ENCODE assay signal across 8 mouse cellular contexts in the genomic region with DNA sequence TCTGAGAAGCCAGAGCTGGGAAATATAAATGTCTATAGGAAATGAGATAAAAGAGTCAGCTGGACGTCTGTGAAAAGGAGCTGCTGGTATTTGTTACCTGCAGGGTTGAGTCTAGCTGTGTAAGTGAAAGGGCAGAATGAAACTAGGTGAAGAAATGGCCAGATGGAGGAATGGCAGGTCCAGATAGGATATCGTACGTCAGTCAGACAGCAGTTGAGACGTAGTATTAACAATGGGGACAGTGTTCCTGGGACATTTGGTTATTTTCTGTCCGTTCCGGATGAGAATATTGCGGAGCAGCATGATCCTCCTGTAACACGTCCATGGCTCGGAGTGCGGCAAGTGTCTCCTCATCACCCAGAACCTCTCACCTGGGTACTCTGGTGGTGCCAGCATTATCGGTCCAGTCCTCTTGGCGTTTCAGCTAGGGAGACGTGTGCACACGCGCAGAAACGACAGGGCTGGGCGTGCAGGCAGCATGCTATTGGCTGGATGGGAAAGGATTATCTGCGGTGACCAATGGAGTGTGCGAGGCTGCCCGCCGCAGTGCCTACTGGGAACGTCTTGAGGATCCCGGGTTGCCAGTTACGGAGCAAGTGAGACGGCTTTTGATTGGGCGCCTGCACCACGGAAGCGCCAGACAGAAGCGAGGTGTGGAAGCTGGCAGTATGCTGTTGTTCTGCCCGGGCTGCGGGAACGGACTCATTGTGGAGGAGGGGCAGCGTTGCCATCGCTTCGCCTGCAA. TPM values are rescaled to one million over a fixed set of nuclear protein-coding genes. Genes with fewer than 3 reads are reported as not detected.
DNase-seq lines count a peak whose midpoint lies in the region; ATAC-seq lines count a peak whose summit lies in the region.

A gene (plus strand): TSS at position 547 of the 745 bp plus-strand sequence.

- peak; percentile 100 for ATAC-seq in hindbrain, embryonic 15.5 days (ENCODE audit: low FRiP score, low read depth)

- under 1% methylated on average over 35 of the region's 35 CpGs for WGBS in hindbrain, embryonic 15.5 days

- H3K4me3 ChIP-seq in hindbrain, embryonic 15.5 days: peak within 1 kb of the TSS; percentile 78

- H3K9ac ChIP-seq in hindbrain, embryonic 15.5 days: peak within 1 kb of the TSS; percentile 69

- peak; percentile 95 for DNase-seq in T-cell, adult 2 months (ENCODE audit: low spot score)
- peak; percentile 94 to 95 for DNase-seq in cerebellum, postnatal 36 days
- peak; percentile 96 to 98 for DNase-seq in frontal cortex, postnatal 36 days (ENCODE audit: low spot score in 2 of 2)
- DNase-seq in left cerebral cortex, adult 11 months (ENCODE audit: low spot score): peak; percentile 95
- peak; percentile 94 to 96 for DNase-seq in lung, postnatal 4 days
- DNase-seq in retina, postnatal 7 days (ENCODE audit: low read depth, low spot score): peak; percentile 91
- peak; percentile 78 for DNase-seq in urinary bladder, adult 2 months (ENCODE audit: low spot score)

- H3K9me3 ChIP-seq in hindbrain, embryonic 15.5 days: no peaks in the 10 kb centered on the region

- peak within 1 kb of the TSS; percentile 84 for H3K4me2 ChIP-seq in hindbrain, embryonic 15.5 days

- no peaks in the 10 kb centered on the region for H3K27me3 ChIP-seq in hindbrain, embryonic 15.5 days

- H3K36me3 ChIP-seq in hindbrain, embryonic 15.5 days: peaks cover 14% of the 10 kb centered on the region

- peaks cover 31% of the 10 kb centered on the region for H3K4me1 ChIP-seq in hindbrain, embryonic 15.5 days (replicated peaks)

- H3K27ac ChIP-seq in hindbrain, embryonic 15.5 days (replicated peaks): peak within 1 kb of the TSS; percentile 86

RNA-seq across cellular contexts. Expression of the gene that starts here (rescaled TPM):
- polyA plus RNA-seq in hindbrain, embryonic 15.5 days (2015; fragmentation: Nextera tagmentation; extraction: Ambion mirVana): 70.8 and 73.4 TPM in 2 replicates
- polyA plus RNA-seq in urinary bladder, adult 2 months (2012; rRNA removed): 20.5 and 23.0 TPM in 2 replicates

Comparison
In these comparisons a context has a peak if more than half of its experiments do, and no peak if none do; other contexts are left out.
1. Peak in every context shown above with its lines: DNase-seq, ATAC-seq, H3K4me3 ChIP-seq and H3K27ac ChIP-seq.